Mouse (Mus musculus) T-cell, adult 2 months (primary cell): Measurements from ENCODE around the gene 1700030K09Rik.

Experiments used
- DNase-seq: peaks from one replicate; pipeline ENCODE4 v3.0.0; 2022; ENCODE audit warnings: low spot score

Gene 1700030K09Rik

DNA sequence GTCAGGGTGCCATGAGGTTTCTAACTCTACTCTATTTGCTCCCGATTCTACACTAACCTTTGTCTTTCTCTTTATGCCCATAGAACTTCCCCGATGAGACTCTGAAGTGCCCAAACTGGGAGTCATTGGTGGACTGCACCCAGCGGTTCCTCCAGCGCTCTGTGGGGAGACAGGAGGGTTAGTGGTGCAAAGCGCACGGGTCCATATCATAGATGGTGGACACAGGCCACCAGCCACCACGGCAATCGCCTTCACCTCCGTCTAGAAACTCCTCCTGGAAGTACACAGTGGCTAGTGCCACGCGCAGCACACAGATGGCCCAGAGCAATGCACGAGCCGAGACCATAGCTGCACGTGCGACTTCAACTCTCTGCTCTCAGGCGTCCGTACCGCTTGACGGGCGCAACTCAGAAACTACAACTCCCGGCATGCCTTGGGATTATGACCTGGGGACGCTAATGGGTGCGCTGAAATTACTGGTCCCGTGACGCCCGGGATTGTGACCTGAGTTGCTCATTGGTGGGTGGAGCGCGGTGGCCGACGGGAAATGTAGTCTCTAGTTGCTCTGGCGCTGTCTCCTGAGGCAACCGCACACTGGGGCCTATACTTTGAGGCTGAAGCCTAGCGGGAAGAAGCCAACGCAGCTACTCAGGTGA is at the start of gene 1700030K09Rik, which contains the start of gene Calr3:
Gene 1700030K09Rik, plus strand, starts transcription at position 543 of the 656 bp plus-strand sequence.
Gene Calr3, minus strand, starts transcription at position 533 of the 656 bp plus-strand sequence.
- DNase-seq: peak; percentile 97

DNA sequence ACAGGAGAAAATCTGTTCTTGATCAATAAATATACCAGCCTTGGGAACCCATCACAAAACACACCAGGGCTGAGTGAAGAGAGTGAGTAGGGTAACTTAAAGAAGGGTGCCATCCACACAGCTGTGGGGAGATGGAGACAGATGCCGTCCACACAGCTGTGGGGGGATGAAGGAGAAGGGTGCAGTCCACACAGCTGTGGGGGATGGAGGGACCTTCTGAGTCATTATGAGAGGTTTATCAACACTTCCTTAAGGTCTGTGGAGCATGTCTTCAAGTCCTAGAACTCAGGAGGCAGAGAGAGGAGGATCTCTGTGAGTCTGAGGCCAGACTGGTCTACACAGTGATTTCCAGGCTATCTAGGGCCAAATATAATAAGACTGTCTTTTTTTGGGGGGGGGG is 42.3 kb upstream of the 1700030K09Rik start:
- no peak for DNase-seq

- DNase-seq: no peak
These were observed 40.7 kb upstream of the 1700030K09Rik start for GRCm38 (mm10) chr8:72402981-72403380.

GRCm38 (mm10) chr8:72407878-72408277 is 35.8 kb upstream of the 1700030K09Rik start:
- DNase-seq: no peak

DNA sequence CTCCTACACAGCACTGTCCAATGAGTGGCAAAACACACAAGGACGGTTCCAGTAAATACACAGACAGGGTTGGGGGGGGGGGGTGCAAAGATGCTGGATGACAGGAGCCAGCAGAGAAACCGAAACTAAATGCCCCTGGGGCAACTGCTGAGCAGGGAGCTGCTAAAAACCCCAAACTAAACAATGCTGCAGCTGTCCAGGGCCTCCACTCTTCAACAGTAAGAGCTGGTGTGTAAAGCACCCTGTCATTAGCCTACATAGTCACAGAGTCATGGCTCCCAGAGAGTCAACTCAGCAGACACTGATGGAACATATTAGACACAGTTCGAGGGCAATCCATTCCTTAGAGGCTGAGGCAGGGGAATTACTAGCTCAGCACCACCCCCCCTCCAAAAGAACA is 34.2 kb upstream of the 1700030K09Rik start:
- DNase-seq: no peak

- no peak for DNase-seq
These were observed 29.8 kb upstream of the 1700030K09Rik start for GRCm38 (mm10) chr8:72413839-72414238.

GRCm38 (mm10) chr8:72415252-72415651 is 28.4 kb upstream of the 1700030K09Rik start:
- no peak for DNase-seq

GRCm38 (mm10) chr8:72418073-72418472 is 25.6 kb upstream of the 1700030K09Rik start:
- DNase-seq: no peak

GRCm38 (mm10) chr8:72420571-72421361 is 22.9 kb upstream of the 1700030K09Rik start:
- peak; percentile 55 for DNase-seq

DNA sequence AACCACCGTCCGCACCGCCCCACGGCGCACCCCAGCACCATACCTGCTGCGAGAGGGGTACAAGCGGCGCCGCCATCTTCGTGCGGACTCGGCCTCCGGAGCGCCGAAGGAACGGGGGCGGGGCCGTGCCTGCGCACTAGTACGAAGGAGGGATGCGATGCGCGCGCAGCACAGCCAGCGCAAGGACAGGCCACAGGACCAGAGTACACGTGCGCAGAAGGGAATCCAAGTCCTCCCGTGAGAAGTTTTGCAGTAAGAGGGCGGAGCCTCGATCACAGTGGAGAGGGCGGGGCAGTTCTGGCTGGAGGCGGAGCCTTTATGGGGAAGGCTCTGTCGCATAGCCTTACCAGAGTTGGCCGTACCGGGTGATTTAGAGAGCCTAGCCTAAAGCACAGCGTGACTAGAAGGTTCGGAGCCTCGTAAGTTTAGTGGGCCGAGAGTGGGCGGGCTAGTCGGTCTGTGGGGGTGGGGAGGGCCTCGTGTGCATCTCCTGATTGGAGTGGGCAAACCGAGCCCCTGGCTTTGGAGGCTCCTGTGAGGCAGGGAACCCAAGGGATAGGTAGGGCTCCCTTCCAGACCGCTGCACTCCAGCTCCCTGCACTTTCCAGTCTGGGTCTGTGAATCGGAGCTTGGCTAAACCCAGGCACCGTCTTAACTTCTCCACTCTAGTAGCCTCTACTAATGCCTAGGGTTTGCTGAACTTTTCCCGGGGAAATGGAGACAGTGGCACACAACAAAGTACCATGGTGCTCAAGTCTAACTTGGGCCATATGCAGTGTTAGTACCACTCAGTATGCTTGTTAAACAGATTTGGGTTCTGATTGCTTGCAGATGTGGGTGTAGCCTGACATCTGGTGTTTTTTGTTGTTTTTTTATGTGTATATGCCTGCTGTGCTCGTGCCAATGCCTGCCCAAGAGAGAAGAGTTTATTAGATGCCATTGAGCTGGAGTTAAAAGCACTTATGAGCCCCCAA is 22.0 kb upstream of the 1700030K09Rik start, which contains the start of gene Eps15l1:
Gene Eps15l1, minus strand, starts transcription at position 99 of the 974 bp plus-strand sequence.
- DNase-seq: peak; percentile 99

DNA sequence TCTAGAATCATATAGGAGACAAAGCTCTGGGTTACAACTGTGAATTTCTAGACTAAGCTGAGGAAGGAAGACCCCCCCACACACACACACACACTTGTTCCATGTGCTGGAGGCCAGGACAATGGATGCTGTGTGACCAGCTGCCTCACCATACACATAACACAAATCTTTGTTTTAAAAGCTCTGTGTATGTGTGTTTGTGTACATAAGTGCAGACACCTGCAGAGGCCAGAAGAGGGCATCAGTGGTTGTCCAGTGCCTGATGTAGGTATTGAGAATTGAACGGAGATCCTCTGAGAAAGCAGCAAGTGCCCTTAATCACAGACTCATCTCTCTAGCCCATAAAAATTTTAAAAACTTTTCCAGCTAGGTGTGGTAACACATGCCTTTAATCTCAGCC is 20.8 kb upstream of the 1700030K09Rik start:
- no peak for DNase-seq

DNA sequence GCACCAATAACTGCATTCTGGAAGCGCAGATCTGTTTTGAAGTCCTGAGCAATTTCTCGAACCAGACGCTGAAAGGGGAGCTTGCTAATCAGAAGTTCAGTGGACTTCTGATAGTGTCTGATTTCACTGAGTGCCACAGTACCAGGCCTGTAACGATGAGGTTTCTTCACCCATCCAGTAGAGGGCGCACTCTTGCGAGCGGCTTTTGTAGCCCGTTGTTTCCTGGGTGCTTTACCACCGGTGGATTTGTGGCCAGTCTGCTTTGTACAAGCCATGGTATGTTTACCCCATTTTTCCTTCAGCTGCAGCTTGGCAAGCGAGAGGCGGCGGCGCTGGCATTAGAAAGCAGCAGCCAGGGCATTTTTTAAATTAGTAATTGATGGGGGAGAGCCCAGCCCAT is 14.0 kb upstream of the 1700030K09Rik start:
- DNase-seq: peak; percentile 65

DNA sequence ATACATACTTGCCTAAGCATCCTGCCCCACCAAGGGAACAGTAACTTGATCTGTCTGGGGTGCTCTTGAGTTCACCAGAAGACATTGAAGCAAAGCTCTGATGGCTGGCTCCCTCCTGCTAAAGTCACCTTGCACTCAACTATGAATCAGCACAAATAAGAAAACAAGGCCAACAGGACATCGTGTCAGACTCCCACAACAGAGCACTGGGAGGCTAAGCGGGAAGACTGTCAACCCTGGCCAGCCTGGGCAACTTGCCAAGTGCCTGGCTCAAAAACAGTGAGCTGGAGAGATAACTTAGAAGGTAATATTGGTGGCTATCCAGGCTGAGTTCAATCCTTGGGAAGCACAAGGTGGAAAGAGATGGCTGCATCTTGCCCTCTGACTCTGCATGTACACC is 8.7 kb upstream of the 1700030K09Rik start:
- DNase-seq: no peak

- no peak for DNase-seq
These were observed 5.2 kb upstream of the 1700030K09Rik start for GRCm38 (mm10) chr8:72438248-72439015.

DNA sequence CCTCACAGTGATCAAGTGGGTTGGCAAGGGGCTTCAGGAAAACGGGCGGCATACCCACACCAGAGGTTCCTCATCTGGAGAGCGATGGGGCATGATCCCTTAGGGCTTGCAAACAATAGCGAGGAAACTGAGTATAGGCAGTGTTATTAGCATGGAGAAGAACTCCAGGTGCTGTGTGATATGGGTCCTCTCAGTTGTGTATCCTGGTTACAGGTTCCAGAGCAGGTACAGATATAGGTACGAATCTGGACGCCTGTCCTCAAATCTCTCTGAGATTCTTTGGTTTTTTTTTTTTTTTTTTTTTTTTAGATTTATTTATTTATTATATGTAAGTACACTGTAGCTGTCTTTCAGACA is 292 bp downstream of the 1700030K09Rik start:
- no peak for DNase-seq

DNA sequence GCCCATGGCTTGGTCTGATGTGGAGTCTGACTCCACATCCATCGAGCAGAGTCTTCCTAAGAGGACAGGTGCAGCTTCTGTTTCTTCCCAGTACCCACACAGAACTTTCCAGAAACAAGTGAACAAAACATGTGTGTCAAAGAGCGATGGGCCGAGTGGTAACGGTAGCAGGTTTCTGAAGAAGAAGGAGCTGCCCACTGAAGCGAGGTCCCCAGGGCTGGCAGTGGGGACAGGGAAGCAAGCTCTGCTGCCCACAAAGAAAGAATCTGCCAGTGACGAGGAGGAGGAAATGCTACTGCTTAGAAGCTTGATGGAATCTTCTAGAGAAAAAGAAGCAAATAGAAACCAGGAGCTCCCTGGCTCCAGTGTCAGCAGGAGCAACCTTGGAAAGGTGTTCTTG is 1.4 kb downstream of the 1700030K09Rik start:
- DNase-seq: no peak

DNA sequence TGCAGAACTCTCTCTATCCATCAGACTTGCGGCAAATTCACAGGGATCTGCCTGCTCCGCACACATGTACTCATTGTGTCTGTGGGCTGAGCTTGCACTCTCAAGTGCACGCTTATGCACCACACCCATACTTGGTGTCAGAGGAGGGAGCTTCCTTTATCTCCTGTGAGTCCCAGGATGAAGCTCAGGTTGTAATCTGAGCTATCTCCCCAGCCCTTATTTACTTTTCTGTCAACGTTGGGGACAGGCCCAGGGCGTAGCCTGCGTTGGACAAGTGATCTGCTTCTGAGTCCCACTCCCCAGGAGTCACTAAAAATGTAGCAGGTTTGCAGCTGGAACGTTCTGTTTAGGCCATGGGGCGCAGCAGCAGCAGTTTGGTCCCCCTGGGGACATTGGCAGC is 7.8 kb downstream of the 1700030K09Rik start:
- DNase-seq: no peak

DNA sequence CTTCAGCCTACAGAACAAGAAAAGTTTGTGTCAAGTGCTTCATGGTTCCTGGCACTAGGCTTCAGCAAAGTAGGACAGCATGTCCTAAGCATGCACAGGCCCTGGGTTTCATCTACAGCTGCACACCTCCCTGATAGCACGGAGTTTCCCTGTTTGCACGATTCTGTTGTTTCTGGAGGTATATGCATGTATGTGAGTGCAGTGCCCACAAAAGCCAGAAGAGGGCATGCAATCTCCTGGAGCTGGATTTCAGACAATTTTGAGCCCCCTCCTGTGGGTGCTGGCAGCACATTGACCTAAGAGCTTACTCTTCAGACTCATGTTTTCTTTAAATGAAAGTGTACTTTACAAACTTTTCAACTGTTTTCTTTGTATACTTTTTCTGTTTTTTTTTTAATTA is 10.2 kb downstream of the 1700030K09Rik start:
- no peak for DNase-seq

DNA sequence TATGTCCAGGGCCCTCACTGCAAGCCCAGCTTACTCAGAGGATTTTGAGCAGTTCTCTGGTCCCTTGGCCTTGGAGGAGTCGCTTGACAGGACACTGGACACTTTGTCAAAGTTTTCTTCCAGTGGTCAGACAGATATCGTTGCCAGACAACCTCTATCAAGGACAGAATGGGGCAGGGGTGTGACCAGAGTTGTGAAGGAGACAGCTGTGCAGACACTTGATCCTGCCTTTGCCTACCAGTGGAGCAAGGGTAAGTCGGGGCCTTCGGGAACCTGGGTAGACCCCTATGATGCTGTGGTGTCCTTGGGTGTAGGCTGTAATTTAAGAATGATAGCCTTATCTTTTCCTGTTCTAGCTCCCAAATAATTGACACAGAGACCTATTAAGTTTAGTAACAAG is 11.6 kb downstream of the 1700030K09Rik start:
- DNase-seq: no peak

DNA sequence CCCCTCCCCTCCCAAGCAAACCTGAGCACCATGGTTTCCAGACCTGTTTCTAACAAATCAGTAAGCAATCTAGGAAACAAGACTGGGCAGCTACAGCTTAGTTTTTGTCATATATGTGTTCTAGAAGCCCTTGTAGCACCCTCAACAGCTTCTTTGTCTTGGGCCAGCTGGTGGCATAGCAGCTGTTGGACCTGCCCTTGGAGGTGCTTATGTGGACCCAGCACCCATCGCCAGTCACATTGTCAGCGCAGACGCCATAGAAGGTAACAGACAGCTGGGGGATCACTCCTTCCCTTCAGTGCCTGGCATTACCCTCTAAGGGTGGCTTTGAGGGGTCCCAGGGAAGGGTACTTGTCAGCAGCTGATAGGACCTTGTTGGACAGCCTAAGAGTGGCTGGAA is 14.1 kb downstream of the 1700030K09Rik start:
- no peak for DNase-seq

DNA sequence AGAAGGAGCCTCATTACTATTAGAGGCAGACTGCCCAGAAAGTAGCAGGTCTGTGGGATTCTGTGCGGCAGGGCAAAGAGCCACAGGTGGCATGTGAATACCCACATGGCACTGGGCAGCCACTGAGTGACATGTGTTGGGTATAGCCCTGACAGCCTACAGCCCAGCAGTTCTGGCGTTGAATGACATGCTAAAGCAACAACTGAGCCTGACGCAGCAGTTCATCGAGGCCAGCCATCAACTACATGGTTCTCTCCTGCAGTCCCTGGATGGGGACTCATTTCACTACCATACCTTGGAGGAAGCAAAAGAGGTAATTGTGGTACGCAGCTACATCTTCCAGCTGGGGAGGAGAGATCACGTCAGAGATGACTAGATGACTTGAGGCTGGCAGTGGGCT is 14.8 kb downstream of the 1700030K09Rik start:
- DNase-seq: no peak
